Mouse (Mus musculus): ENCODE results near the gene Timm8a2.
A peak's percentile ranks its signal among the peaks of the same experiment; 100 is the strongest.
"Not testable (repeated sequence)": the region's sequence is repeated elsewhere in the genome, so short reads cannot be mapped to it uniquely, and the experiment has no call there.

The Timm8a2 gene

DNA sequence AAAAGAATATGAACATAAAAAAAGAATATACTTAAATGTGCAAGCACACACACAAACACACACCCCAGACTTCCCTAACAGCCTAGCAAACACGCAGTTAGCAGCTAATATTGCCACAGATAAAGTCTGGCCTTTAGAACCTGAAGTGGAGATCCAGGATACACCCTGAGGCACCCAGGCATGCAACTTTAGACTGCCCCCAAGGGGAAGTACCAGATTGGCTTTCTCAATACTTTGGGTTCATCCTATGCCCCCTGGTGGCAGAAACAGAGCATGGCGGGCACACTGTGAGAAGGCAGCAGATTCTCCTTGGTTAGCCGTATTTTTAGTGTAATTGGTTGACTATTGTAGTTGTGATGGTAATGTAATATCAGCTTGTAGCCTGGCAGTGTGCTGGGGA is 26.2 kb downstream of the Timm8a2 start:
- peak; percentile 83 for DNase-seq (ENCODE audit: low spot score)

DNA sequence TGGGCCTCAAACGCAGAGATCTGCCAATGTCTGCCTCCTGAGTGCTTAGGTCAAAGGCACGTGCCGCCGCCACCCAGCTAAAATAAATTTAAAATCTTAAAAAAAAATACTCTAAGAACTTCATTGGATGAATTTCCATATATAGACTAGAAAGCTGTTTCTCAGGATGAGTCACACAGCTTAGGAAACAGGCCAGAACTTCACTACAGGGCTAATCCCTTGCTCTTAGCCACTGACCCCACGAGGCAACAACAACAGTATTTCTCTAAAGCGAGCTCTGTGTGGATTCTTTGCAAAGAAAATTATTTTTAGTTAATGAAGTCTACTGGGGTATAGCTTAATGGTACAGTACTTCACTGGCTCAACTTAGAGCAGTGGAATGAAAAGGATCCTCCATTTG is 26.9 kb downstream of the Timm8a2 start:
- no peak for DNase-seq (ENCODE audit: low spot score)

DNA sequence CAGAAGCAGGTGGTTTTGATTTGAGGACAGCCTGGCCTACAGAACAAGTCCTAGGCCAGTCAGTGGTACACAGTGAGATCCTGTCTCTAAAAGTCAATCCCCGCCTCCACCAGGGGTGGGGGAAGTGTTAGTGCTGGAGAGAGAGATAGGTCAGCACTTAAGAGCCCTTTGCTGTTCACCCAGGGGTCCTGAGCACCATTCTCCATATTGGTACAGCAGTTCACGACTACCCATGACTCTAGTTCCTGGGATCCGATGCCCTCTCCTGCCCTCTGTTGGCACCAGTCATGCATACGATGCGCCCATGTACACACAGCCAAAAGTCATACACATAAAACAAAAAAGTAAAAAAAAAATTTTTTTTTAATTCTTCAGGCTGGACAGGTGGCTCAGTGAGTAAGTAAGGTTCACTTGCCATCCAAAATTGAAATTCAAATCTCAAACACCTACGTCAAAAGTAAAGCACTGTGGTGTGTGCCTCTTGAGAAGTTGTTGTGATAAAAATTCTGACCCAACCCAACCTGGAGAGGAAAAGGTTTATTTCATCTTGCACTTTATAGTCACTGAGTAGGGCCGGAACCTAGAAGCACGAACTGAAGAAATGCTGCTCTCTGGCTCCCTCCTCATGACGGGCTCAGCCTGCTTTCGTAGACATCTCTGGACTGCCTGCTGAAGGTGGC is 28.1 kb downstream of the Timm8a2 start:
- DNase-seq (ENCODE audit: low spot score): no peak

DNA sequence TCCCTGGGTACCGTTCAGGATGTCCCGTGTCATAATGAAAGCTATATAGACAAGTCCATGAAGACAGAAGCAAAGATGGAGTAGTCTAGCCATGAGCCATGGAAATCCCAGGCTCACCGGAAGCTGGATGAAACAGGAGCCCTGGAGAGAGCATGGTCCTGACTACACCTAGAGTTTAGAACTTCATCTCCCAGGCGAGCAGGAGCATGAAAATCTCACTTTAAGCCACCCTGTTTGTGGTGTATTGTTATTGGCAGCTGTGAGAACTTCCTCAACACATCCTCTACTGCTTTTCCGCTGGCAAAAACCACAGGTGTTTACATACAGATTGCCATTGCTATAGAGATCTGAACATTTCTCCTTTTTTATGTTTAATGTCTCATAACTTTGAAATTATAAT is 29.1 kb downstream of the Timm8a2 start:
- no peak for DNase-seq (ENCODE audit: low spot score)

DNA sequence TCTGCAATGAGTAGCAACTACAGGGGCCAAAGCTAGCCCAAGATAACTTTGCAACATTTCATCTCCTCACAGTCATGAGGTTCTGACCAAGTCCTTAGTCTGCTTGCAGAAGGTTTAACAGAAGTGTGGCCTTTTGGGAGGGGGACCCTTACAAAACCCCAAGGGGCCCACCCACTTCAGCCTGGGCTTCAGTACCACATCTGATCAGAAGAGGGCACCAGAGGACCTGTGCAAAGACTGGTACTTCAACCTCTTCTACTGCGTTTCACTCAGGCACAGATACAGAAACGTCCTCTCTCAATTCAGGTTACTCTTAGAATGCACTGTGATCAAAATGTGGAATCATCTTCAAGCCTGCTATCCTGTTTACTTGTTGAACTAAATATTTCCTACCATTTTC is 30.0 kb downstream of the Timm8a2 start:
- DNase-seq (ENCODE audit: low spot score): peak; percentile 65

DNA sequence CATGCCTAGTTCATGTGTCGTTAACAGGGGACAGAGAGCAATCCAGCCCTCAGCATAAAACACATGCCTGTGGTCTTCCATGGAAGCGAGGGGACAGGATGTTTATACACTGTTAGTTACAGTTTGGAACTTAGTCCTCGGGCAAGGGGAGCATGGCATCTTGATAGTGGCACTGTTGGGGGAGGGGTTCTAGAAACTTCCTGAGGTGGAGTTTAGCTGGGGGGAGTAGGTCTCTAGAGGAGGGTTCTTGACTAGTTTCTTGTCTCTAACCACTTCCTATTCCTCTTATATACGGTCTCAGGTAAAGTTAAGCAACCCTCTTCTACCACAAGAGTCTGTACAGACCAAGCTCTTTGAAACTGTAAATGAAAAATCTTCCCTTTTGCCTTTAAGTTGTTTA is 31.8 kb downstream of the Timm8a2 start:
- no peak for DNase-seq (ENCODE audit: low spot score)

DNA sequence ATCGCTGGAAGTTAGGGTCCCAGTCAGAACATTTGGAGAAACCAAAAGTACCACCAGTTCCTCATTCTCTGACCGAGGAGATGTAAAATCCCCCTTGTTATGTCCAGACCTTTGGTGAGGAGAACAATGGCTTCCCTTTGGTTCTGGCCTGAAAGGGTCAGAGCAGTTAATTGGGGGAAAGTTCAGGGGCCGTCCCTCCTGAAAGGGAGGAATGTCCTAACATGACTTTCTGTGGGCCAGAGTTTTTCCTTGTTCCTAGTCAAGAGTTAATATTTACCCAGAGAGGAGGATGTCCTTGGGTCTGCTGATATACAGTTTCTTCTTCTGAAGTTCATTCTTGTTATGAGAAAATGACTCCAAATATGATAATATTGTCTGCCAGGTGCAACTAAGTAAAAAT is 33.6 kb downstream of the Timm8a2 start:
- DNase-seq (ENCODE audit: low spot score): not testable (repeated sequence)

DNA sequence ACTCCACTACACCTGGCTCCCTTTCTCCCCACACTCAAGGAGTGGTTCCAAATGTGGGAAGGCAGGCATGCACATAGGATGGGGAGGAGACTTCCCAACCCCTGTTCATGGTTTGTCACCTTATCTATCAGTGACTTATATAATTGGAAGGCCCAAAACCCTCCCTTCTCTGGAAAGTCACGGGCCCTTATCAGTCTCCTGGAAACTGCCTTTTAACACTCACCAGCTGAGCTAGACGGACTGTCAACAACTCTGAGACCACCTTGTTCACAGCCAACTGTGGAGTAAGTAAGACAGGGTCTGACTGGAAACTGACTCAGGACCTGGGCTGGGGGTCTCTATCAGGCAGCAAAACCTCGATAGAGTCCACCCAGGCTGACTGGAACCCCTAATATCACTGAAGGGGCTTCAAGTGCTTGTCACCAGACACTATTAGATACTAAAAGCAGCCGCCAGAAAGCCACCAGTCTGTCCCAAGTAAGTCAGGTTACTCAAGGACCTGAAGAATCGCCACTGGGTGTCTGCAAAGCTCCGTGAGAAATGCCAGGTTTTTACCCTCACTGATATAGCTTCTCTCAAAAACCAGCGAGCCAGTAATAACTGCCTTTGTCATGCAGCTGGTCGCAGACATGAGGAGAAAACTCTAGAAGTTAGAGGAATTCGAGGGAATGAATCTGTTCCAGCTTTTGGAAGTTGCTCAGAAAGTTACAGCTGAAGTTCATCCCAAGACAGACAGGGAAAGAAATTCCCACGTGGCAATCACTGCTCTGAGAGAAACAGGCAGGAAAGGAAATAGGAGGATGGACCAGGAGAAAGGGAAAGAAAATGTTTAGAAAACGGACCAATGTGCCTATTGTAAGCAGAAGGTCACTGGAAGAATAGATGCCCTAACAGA is 34.6 kb downstream of the Timm8a2 start:
- DNase-seq (ENCODE audit: low spot score): no peak

DNA sequence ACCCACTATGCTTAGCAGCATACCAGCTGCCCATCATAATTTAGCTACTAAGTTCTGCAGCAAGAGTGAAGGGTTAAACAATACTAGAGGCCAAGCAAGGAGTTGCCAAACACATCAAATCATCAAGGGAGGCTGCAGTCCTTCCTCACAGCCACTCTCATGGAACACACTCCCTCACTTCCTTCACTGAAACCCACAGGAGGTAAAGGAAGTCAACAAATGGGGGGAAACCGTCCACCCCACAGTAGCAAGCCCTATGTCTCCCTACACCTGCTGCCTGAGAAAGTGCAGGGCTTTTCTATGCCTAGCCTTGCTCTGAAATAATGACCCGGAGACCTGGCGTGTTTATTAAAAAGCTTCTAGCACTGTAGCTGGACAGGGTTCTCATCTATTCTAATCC is 35.5 kb downstream of the Timm8a2 start:
- DNase-seq (ENCODE audit: low spot score): no peak

DNA sequence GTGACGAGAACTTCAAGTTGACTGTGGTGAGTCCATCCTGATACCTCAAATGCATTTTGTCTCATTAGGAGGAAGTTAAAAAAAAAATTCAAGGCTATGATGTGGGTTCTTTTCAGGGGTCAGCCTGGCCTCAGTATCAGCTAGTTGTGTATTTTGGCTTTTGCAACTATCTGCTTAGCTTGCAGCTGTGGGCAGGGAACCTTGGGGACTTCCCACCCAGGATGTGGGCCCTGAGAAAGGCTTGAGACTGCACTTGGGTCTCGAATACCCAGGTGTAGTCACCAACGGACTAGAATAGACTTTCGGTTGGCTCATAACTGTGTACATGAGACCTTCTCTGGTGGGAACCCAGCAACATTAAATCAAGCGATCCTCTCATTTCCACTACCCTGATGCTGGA is 38.9 kb downstream of the Timm8a2 start:
- no peak for DNase-seq (ENCODE audit: low spot score)

DNA sequence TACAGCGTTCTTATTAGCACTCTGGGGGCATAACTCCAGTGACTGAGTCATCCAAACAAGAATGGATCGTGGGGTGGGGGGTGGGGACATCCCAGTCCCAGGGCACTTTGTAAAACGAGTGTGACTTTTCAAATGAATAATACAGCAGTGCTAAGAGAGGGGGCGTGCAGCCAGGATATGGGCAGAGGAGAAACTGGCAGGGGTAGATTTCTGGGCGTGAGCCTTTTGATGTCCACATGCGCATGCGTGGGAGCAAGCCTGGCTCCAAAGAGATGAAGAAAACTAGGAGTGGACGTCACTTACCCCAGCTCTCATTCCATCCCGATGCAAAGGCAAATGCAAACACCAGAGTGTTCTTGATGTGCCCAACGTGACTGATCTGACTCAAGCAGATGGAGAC is 39.9 kb downstream of the Timm8a2 start:
- no peak for DNase-seq (ENCODE audit: low spot score)

DNA sequence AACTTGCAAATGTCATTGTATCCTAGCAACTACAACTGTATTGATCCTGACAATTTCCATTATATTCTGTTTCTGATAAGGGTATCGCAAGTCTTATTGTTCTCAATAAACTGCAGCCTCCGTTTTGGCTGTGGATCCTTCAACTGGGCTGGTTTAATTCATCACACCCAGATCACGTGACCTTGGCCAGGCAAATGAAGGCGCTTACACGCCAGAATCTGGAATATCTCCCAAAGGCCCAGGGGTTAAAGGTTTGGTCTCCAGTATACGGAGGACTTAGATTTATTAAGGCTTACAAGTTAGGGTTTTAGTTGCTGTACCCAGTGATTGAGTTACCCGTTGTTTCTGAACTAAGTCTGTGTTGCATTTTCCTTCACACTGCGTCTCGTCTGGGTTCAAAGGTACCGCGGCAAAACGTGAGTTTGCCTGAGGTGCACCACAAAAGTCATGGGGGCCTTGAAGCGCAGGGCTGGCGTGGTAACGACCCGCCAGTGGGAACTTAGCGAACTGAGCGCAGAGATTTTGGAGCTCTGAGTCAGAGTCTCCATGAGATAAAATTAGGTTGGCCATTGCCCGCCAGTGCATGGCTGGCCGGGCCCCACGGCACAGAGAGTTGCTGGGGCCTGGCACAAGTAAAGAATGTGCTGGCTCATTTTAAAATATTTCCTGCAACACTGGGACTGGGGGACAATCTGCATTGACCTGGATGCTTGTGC is 41.2 kb downstream of the Timm8a2 start:
- DNase-seq (ENCODE audit: low spot score): no peak

DNA sequence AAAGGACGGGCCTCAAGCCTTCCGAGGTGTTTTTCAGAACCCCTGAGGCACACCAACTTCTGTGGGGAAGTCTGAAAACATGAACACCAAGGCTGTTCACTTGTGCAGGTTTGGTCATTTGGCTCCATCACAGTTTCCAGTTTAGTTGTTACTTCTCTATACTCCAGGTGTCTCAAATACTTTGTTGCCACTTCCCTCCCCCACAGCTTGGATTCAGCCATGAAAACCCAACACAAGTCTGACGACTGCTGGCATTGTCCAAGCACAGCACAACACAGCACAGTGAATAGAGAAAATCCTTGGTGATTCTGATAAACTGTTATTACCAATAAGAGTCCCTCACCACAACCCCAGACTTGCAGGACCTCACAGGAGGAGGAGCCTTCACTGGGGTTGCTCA is 42.5 kb downstream of the Timm8a2 start:
- no peak for DNase-seq (ENCODE audit: low spot score)

DNA sequence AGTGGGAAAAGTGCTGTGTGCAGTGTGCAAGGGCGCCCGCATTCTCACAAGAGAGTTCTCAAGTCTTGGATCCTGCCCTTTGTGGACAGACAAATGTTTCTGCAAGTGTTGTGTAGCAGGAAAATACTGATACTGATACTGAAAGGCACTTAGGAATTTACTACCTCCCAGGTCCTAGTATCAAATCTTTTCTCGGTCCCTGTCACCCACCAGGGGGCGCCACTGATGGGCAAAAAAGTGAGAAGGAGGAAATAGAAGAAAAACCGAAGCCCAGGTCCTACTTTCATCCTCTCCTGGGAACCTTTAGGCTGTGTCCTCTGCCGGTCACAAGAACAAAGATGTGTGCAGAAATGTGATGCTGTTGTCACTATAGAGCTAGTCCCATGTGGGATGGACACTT is 45.0 kb downstream of the Timm8a2 start:
- DNase-seq (ENCODE audit: low spot score): peak; percentile 72

DNA sequence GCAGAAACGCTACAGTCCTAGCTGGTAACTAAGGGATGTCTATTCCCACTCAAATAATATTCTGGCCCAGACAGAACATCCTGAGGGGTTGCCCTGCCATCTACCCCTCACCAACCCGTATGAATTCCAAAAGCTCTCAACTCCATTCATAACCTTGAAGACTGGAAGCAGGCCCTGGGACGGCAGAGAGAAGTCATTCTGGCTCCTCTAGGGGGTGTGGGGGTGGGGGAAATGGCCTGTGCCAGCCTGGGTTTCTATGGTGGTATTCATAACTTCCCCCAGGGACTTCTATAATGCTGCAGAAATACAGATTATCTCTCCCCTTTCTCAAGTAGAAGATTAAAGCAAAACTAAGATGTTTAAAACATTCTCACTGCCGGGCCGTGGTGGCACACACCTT is 45.4 kb downstream of the Timm8a2 start:
- no peak for DNase-seq (ENCODE audit: low spot score)

DNA sequence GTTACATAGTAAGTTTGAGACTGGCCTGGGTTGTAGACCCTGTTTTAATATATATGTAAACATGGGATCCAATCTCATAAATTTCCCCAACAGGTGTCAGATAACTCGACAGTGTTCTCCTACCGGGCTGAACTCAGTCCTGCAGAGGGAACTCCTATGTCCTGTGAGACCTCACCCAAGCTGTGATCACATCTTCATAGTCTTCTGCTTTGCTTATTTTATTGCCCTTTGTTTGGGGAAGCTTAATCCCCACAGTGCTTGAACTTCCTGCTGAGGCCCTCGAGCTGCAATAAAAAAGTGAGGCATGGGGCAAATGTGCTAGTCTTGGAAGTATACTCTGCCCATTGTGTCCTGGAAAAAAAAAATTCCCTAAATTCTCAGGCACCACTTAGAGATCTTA is 46.8 kb downstream of the Timm8a2 start:
- DNase-seq (ENCODE audit: low spot score): no peak

DNA sequence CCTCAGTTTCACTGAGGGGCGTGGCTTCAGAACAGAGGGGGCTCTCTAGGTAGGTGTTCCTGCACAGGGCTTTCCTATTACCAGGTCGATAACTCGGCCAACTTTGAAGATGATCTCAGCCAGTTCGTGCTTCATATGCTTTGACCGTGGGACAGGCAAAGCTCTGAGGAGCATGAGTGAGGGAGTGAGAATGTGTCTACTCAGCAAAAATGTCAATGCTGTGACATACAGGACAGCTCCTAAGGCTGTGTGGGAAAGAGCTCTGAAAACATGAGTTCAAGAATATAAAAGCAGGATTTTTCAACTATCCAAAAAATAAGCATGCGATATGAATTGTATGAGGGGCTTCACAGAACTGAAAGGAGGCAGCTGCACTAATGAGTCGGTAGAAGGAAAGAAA is 49.0 kb downstream of the Timm8a2 start:
- DNase-seq (ENCODE audit: low spot score): no peak

DNA sequence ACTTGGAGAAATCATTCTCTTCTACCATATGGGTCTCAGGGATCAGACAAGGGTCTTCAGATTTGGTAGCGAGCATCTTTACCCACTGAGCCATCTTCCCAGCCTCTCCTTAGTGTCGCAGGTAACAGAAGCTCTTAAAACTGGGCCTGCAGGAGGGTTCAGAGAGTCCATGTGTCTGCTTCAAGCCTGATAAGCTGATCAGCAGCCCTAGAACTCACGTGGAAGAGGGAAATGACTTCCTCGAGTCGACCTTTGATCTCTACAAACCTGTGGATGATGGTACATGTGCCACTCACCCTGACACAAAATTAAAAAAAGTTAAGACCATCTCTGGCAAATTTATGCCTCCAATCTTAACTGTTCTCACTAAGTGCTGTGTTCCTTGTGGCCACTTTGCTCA is 53.5 kb downstream of the Timm8a2 start:
- no peak for DNase-seq (ENCODE audit: low spot score)
